Mouse (Mus musculus) forebrain, embryonic 16.5 days (tissue): ENCODE measurements around the gene Dusp5. TPM values are rescaled to one million over a fixed set of nuclear protein-coding genes. Genes with fewer than 3 reads are reported as not detected.

Experiments
- ATAC-seq: fragments of 200-750 bp; cut with Nextera tagmentation; 2 replicates; pipeline ENCODE4 v1.8.0; 2017; ENCODE audit warnings: mild to moderate bottlenecking, moderate library complexity
- H3K27ac ChIP-seq: fragments of 300-500 bp; sonication (generic); 2 replicates; pipeline ENCODE4 v1.5.1; 2014; ENCODE audit warnings: low read length, control low read depth
- H3K27me3 ChIP-seq: fragments of 300-500 bp; sonication (generic); replicated peaks from 2 replicates; pipeline ENCODE4 v1.6.1; 2014; ENCODE audit warnings: low read length; ENCODE audit not compliant: control insufficient read depth, insufficient read depth
- H3K36me3 ChIP-seq: fragments of 300-500 bp; sonication (generic); 2 replicates; pipeline ENCODE4 v1.6.1; 2014; ENCODE audit not compliant: control insufficient read depth, insufficient read depth
- H3K4me1 ChIP-seq: fragments of 300-500 bp; sonication (generic); replicated peaks from 2 replicates; pipeline ENCODE4 v1.6.1; 2014; ENCODE audit warnings: low read length; ENCODE audit not compliant: control insufficient read depth, insufficient read depth
- H3K4me2 ChIP-seq: fragments of 300-500 bp; sonication (generic); 2 replicates; pipeline ENCODE4 v1.6.1; 2014; ENCODE audit warnings: mild to moderate bottlenecking, low read length, control low read depth
- H3K4me3 ChIP-seq: fragments of 300-500 bp; sonication (generic); replicated peaks from 2 replicates; pipeline ENCODE4 v1.5.1; 2014; ENCODE audit warnings: mild to moderate bottlenecking, low read length, control low read depth
- H3K9ac ChIP-seq: fragments of 300-500 bp; sonication (generic); replicated peaks from 2 replicates; pipeline ENCODE4 v1.6.1; 2014; ENCODE audit warnings: low read depth, low read length, control low read depth
- H3K9me3 ChIP-seq: fragments of 300-500 bp; sonication (generic); 2 replicates; pipeline ENCODE4 v1.6.1; 2016; ENCODE audit warnings: low read length; ENCODE audit not compliant: control insufficient read depth
- WGBS: fragments of 180-500 bp; shearing (Covaris S2); extraction: QIAGEN DNeasy Blood & Tissue Kit; methylation state at CpG from one replicate; pipeline ENCODE4 v1.1.7; 2014; 5-methylcytosine and 5-hydroxymethylcytosine counted together
- polyA plus RNA-seq: library from polyadenylated mRNA; unstranded; fragments of >200 nt; fragmentation: Nextera tagmentation; extraction: Ambion mirVana; gene quantifications from 2 replicates; pipeline ENCODE4 v1.2.1, GENCODE M21; 2015

The Dusp5 gene
- polyA plus RNA-seq, 1 experiment from 2014 or later, result 3.9 TPM

DNA sequence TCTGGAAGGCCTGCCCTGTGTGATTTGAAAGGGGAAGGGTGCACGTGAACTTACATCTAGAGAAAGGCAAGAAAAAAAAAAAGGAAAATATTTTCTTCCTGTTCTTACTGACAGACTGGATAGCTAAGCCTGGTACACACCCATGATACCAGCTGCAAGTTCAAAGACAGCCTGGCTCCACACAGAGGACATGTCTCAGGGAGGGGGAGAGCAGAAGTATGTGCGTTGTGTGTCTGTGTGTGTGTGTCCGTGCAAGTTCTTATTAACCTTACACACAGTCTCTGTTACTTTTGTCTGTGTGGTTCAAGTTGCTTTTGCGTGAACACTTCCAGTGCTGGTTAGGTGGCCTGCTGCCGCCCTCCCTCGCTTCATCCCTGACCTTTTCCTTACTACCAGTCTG lies 7.3 kb downstream of the Dusp5 start:
- ATAC-seq, result no peak
- no peaks in the 10 kb centered on the region for H3K9me3 ChIP-seq
- H3K4me3 ChIP-seq, result no peak overlapping the region
- 89% methylated on average over 6 of the region's 6 CpGs for WGBS
- no peaks in the 10 kb centered on the region for H3K4me1 ChIP-seq
- no peak overlapping the region for H3K27ac ChIP-seq
- H3K27me3 ChIP-seq, result peaks cover 6% of the 10 kb centered on the region
- H3K4me2 ChIP-seq, result no peak overlapping the region
- H3K36me3 ChIP-seq, result no peaks in the 10 kb centered on the region
- H3K9ac ChIP-seq, result no peak overlapping the region

DNA sequence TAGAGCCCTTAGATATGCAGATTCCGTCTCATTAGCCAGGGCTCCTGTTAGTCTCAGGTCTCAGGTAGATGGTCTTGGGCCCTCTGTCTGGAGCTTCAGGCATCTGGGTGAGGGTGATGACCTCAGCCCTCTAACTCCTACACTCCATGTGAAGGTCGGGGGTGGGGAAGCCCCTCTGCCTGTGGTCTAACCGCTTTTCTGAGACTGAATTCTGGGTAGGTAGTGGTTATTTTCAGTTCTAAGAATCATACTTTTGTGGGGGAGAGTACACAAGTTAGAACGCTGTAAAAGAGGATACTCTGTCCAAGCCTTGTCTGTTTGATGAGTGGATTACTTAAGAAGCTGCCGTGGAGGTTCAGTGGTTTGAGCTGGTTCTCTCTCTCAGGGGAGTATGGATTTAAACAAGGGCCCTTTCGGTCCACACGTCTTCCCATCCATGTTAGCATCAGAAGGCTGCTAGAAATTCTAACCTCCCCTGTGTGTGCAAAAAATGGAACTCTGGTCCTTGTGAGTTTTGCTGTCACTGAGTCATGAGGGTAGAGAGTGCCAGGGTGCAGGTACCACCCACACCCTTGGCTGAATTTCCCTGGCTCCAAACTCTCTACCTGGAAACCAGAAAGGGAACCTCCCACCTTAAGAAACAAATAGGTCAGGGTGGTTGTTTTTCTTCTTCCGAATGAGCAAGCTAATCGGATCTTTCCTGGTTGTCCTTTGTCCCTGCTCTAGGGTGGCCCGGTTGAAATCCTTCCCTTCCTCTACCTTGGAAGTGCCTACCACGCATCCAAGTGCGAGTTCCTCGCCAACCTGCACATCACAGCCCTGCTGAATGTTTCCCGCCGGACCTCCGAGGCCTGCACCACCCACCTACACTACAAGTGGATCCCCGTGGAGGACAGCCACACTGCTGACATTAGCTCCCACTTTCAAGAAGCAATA lies 8.1 kb downstream of the Dusp5 start:
- 77% methylated on average over 17 of the region's 17 CpGs for WGBS
- Histone ChIP-seq H3K9ac (no peak overlapping the region), H3K27me3 (no peaks in the 10 kb centered on the region), H3K27ac (no peak overlapping the region), H3K9me3 (no peaks in the 10 kb centered on the region), H3K4me3 (no peak overlapping the region), H3K4me1 (no peaks in the 10 kb centered on the region), H3K36me3 (no peaks in the 10 kb centered on the region), H3K4me2 (no peak overlapping the region)
- ATAC-seq, result no peak

DNA sequence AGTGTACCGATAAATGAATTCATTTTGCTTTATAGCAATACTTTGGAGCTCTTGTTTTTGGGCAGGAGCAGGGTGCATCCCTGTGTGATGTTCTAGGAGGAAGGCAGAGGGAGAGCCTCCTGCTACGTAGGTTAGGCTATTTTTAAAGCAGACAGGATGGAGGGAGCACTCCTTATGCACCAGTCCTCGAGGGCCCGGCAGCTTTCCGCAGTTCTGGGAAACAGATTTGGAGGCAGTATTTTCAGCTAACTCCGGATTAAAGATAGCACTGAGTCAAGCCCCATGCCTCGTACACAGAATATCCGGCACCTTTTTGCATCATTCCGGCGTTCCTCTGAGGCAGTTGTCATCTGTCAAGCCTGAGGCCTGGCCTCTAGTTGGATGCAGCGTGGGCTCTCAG lies 9.1 kb downstream of the Dusp5 start:
- Histone ChIP-seq H3K4me3 (no peak overlapping the region), H3K9me3 (no peaks in the 10 kb centered on the region), H3K27me3 (no peaks in the 10 kb centered on the region), H3K27ac (no peak overlapping the region), H3K4me2 (no peak overlapping the region), H3K9ac (no peak overlapping the region), H3K36me3 (no peaks in the 10 kb centered on the region), H3K4me1 (no peaks in the 10 kb centered on the region)
- 95% methylated on average over 11 of the region's 11 CpGs for WGBS
- no peak for ATAC-seq

DNA sequence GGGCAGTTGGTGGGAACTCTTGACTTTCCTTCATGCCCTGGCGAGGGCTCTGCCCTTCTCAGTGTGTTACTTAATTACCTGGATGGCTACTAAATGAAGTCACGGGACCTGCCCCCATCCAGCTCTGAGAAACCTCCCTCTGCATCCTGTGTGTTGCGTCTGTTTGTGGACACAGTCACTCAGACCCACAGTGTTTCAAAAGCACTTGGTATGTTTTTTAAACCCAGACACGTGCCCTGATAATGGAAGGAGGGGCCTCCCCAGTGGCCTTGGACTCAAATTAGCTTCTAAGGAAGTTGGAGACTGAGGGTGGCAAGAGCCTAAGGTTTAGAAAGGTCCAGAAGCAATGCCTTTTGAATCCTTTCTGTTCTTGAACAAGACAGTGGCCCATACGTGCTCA lies 9.9 kb downstream of the Dusp5 start:
- no peak for ATAC-seq
- Histone ChIP-seq H3K4me2 (no peak overlapping the region), H3K9ac (no peak overlapping the region), H3K36me3 (no peaks in the 10 kb centered on the region), H3K27ac (no peak overlapping the region), H3K9me3 (no peaks in the 10 kb centered on the region), H3K27me3 (no peaks in the 10 kb centered on the region), H3K4me3 (no peak overlapping the region), H3K4me1 (no peaks in the 10 kb centered on the region)
- 63% methylated on average over 5 of the region's 5 CpGs for WGBS

DNA sequence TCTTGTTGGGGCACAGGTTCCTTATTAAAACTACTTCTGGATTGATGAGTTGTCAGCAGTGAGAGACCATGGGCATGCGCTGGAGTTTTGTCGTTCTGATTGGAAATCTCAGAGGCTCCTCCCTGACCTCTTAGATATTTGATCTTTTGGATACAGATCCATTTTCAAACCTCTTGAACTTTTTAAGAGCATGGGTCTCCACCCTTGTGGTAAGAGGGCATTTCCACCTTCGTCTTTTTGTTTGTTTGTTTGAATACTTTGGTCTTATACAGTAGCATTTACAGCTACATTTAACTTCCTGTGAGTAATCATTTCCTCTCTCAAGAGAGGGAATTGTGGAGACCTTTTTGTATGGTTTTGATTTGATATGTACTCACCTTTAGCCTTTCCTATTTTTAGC lies 10.4 kb downstream of the Dusp5 start:
- Histone ChIP-seq H3K36me3 (no peaks in the 10 kb centered on the region), H3K4me3 (no peak overlapping the region), H3K27me3 (no peaks in the 10 kb centered on the region), H3K4me1 (no peaks in the 10 kb centered on the region), H3K4me2 (no peak overlapping the region), H3K9me3 (no peaks in the 10 kb centered on the region), H3K9ac (no peak overlapping the region), H3K27ac (no peak overlapping the region)
- no peak for ATAC-seq
- WGBS, result 81% methylated on average over 3 of the region's 3 CpGs

DNA sequence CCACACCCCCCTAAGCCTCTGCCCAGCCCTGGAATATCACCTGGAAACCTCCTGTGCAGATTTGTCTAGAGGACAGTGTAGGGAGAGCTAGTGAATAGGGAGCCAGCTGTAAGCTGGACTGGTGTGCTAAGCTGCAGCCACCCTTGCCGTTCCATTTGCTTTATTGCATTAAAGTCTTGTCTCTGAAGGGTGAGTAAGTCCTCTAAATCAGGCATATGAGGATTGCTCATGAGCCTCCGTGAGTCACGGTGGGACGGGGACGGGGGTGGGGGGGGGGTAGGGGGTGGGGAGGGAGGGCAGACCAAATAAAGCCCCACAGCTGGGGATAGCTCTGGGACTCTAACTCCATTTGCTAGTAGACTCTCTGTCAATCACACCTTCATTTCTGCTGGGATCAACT lies 14.7 kb downstream of the Dusp5 start:
- Histone ChIP-seq H3K4me1 (no peaks in the 10 kb centered on the region), H3K27ac (no peak overlapping the region), H3K4me2 (no peak overlapping the region), H3K36me3 (no peaks in the 10 kb centered on the region), H3K9ac (no peak overlapping the region), H3K9me3 (no peaks in the 10 kb centered on the region), H3K4me3 (no peak overlapping the region), H3K27me3 (no peaks in the 10 kb centered on the region)
- no peak for ATAC-seq
- WGBS, result 64% methylated on average over 5 of the region's 5 CpGs

DNA sequence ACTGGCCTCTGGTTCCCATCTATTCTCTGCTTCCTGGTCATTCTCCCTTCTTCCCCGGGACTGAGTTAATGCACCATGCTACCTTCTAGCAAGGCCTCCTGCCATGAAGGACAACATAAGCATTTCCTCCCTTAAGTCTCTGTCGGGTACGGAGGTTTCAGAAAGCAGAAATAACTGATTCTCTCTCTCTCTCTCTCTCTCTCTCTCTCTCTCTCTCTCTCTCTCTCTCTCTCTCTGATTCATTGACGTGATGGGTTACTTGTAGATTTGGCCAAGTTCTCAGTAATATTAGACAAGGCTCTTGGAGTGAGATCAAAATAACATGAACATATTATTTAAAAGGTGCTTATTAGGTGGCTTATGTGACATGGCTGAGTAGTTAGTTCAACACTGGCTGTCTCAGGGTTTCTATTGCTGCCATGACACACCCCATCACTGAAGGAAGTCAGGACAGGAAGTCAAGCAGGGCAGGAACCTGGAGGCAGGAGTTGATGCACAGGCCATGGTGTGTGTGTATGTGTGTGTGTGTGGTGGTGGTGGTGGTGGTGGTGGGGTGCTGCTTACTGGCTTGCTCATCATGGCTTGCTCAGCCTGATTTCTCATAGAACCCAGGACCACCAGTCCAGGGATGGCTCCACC lies 16.1 kb downstream of the Dusp5 start:
- Histone ChIP-seq H3K27me3 (no peaks in the 10 kb centered on the region), H3K4me1 (no peaks in the 10 kb centered on the region), H3K27ac (no peak overlapping the region), H3K36me3 (no peaks in the 10 kb centered on the region), H3K4me2 (no peak overlapping the region), H3K4me3 (no peak overlapping the region), H3K9ac (no peak overlapping the region), H3K9me3 (no peaks in the 10 kb centered on the region)
- ATAC-seq, result no peak
- WGBS, result 76% methylated on average over 4 of the region's 4 CpGs

DNA sequence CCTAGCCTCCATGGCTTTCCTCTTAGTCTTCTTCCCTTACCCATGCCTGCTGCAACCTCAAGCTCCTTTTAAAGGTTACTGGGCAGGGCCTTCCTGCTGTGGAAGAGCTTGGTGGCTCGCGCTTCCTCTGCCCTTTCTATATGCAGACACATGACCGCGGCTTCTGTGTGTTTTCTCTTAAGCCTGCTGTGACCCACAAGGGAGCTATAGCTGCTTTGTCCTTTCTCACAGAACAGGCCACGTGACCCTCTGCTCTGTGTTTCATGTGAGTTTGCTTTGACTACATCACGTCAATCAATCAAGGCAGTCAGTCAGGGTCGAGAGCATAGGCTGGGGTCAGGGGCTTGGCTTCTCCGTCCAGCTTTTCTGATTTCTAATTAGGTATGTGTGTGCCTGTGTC lies 18.7 kb downstream of the Dusp5 start:
- H3K4me1 ChIP-seq, result no peaks in the 10 kb centered on the region
- H3K27ac ChIP-seq, result no peak overlapping the region
- H3K9ac ChIP-seq, result no peak overlapping the region
- ATAC-seq, result no peak
- no peak overlapping the region for H3K4me3 ChIP-seq
- H3K9me3 ChIP-seq, result no peaks in the 10 kb centered on the region
- no peaks in the 10 kb centered on the region for H3K27me3 ChIP-seq
- no peak overlapping the region for H3K4me2 ChIP-seq
- WGBS, result 24% methylated on average over 8 of the region's 8 CpGs
- no peaks in the 10 kb centered on the region for H3K36me3 ChIP-seq

DNA sequence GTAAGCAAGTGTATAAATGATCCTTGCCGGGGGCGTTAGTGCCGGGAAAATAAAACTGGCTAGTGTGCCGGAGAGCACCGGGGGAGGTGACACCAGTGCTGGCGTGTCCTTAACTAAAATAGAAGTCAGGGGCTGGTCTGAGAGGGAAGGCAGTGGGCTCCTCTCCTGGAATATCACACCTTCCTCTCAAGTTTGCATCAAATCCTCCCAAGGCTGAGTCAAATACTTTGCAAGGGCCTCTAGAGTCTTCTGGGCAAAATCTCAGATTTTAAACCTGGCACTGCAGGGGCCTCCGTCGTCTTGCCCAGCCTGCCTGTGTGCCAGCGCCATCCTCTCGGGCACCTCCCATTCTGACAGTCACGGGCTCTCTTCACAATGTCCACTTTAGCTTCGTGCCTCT lies 22.1 kb downstream of the Dusp5 start:
- Histone ChIP-seq H3K27me3 (no peaks in the 10 kb centered on the region), H3K9ac (no peak overlapping the region), H3K27ac (no peak overlapping the region), H3K4me1 (no peaks in the 10 kb centered on the region), H3K4me3 (no peak overlapping the region), H3K36me3 (no peaks in the 10 kb centered on the region), H3K4me2 (no peak overlapping the region), H3K9me3 (no peaks in the 10 kb centered on the region)
- no peak for ATAC-seq
- WGBS, result 83% methylated on average over 12 of the region's 12 CpGs
